Mouse (Mus musculus) T-cell, adult 2 months (primary cell): ENCODE data around the gene Man1c1.
A peak's percentile ranks its signal among the peaks of the same experiment; 100 is the strongest.

Experiments used
- DNase-seq: peaks from one replicate; pipeline ENCODE4 v3.0.0; 2022; ENCODE audit warnings: low spot score

Man1c1 gene

GRCm38 (mm10) chr4:134724974-134725373, 20.9 kb upstream of the Man1c1 start:
- no peak for DNase-seq

GRCm38 (mm10) chr4:134723251-134723650, 19.2 kb upstream of the Man1c1 start:
- no peak for DNase-seq

GRCm38 (mm10) chr4:134721076-134721475, 17.0 kb upstream of the Man1c1 start:
- DNase-seq = no peak

GRCm38 (mm10) chr4:134720371-134720770, 16.3 kb upstream of the Man1c1 start:
- DNase-seq = no peak

GRCm38 (mm10) chr4:134719489-134719888, 15.4 kb upstream of the Man1c1 start:
- no peak for DNase-seq

- DNase-seq = peak; percentile 82
These were observed 9.8 kb upstream of the Man1c1 start for GRCm38 (mm10) chr4:134713937-134714336.

- DNase-seq = no peak
These were observed 1.2 kb upstream of the Man1c1 start for GRCm38 (mm10) chr4:134705311-134705710.

- DNase-seq = no peak
These were observed 500 bp upstream of the Man1c1 start for GRCm38 (mm10) chr4:134704590-134704989.

GRCm38 (mm10) chr4:134702981-134703834, 882 bp downstream of the Man1c1 start:
- DNase-seq = peak; percentile 21

GRCm38 (mm10) chr4:134701934-134702333, 2.2 kb downstream of the Man1c1 start:
- DNase-seq = peak; percentile 56

GRCm38 (mm10) chr4:134700911-134701310, 3.2 kb downstream of the Man1c1 start:
- DNase-seq = no peak

- DNase-seq = no peak
These were observed 10.7 kb downstream of the Man1c1 start for GRCm38 (mm10) chr4:134693202-134693940.

GRCm38 (mm10) chr4:134692388-134692787, 11.7 kb downstream of the Man1c1 start:
- DNase-seq = no peak

- DNase-seq = no peak
These were observed 17.9 kb downstream of the Man1c1 start for GRCm38 (mm10) chr4:134686022-134686661.

- no peak for DNase-seq
These were observed 19.3 kb downstream of the Man1c1 start for GRCm38 (mm10) chr4:134684637-134685338.

- DNase-seq = no peak
These were observed 20.2 kb downstream of the Man1c1 start for GRCm38 (mm10) chr4:134683892-134684291.

- DNase-seq = peak; percentile 24
These were observed 21.1 kb downstream of the Man1c1 start for GRCm38 (mm10) chr4:134683008-134683407.

- no peak for DNase-seq
These were observed 21.7 kb downstream of the Man1c1 start for GRCm38 (mm10) chr4:134682423-134682822.

GRCm38 (mm10) chr4:134681819-134682218, 22.3 kb downstream of the Man1c1 start:
- DNase-seq = no peak

GRCm38 (mm10) chr4:134677556-134678508, 26.3 kb downstream of the Man1c1 start:
- DNase-seq = no peak

- DNase-seq = no peak
These were observed 28.3 kb downstream of the Man1c1 start for GRCm38 (mm10) chr4:134675800-134676199.
